Mouse (Mus musculus): ENCODE measurements around the gene Lclat1.
"Not testable (repeated sequence)": the region's sequence is repeated elsewhere in the genome, so short reads cannot be mapped to it uniquely, and the experiment has no call there.

Gene Lclat1

DNA sequence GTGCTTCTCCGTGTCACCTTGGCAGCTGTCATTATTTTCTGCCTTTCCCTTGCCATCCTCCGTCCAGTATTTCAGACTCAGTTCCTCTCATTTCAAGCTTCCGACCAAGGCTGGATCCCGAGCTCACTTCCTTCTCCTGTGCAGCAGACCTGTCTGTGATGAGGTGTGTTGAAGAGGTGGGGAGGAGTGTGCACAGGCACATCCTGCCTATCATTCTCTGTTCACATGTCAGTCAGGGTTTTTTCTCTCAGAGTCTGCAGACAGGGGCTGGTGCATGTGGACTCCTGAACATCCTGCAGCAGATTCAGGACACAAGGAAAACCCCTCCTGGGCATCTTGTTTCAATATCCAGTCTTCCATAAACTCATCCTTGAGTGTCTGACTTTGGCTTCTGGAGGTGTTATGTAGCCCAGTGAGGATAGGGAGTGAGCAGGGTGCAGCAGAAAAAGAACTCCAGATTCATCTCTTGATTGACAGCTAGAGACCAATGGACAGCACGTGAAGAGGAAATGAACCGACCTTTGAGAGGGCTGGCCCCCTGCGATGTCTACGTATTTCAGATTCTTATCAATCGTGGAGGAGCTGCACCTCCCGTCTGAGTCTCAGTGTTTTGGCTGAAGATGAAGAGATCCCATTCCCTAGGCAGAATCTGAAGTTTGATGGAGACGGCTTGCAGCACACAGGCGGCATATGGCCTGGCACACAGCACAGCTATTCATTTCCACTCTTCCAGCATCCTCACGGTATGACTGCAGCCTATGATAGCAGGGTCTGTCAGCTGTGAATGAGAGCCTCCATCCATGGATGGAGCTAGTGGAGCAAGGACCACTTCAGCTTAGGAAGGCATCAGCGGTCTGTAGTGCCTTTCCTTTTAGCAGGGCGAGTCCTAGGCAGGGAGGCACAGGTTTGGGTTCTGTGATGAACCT lies 163.3 kb downstream of the Lclat1 start:
- DNase-seq (ENCODE audit: extremely low read depth, insufficient read length, low spot score) = no peak

DNA sequence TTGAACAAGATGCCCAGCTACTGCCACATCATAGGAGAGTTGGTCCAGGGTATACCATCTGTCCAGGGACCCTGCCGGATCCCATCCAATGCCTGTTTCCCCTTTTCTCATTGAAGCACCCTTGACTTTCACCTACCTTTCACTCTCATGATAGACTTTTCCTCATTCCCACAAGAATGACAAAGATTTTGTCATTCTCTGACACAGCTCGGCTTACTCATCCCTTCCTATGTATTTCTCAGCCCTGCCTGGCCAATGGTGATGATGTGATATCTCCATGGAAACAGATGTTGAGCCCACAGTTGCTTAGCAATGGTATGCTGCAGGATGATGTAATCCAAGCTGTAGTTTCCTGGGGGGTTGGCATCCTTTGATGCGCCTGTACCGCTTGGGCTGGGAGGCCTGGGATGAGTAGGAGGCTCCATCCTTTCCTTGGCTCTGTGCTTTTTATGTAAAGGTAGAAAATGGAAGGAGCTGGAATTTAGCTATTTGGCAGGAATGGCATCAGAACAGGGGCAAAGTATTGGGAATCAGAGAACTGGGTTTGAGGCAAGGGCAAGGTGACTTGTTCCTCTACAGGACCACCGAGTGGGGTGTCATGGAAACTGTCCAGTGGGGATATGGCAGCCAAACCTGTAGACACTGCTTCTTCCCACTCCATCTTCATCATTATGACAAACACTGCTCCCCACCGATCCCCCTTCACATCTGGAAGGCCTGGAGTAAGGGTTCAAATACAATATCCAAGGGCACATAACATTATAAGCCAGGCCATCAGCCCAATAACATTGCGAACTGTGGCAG lies 164.2 kb downstream of the Lclat1 start:
- no peak for DNase-seq (ENCODE audit: extremely low read depth, insufficient read length, low spot score)

DNA sequence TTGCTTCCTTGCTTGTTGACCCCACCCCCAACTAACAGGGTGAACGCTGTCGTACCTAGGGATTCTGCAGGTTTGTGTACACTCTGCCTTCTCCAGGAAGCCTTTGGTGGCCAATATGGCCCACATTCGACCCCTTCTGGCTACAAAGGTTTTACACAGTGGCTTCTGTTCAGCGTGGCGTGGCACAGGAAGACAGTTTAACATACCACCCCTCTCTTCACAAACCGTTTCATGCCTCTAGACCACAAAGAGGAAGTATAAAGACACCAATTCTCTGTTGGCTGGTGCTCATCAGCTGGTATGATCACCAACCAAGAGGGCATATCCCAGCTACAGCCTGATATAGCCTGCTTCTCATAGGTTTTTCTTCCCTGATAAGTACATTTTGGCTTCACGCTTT lies 166.0 kb downstream of the Lclat1 start:
- no peak for DNase-seq (ENCODE audit: extremely low read depth, insufficient read length, low spot score)

DNA sequence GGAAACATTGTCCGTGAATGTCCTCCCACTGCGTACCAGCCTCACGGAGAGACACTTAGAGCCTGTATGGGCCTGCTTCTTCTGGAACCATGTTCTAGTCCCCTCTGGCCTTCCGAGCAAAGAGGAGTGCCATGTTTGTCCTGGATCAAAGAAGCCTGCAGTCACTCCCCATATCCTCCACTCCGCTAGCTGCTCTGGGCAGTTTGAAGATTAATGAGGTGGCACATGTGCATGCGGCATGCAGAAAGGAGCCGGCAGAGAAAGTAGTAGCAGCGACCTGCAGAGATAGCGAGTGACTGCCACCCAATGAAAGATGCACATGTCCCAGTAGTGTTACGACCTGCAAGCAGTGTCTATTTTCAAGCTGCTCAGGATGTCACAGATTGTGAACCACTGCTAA lies 167.3 kb downstream of the Lclat1 start:
- no peak for DNase-seq (ENCODE audit: extremely low read depth, insufficient read length, low spot score)

DNA sequence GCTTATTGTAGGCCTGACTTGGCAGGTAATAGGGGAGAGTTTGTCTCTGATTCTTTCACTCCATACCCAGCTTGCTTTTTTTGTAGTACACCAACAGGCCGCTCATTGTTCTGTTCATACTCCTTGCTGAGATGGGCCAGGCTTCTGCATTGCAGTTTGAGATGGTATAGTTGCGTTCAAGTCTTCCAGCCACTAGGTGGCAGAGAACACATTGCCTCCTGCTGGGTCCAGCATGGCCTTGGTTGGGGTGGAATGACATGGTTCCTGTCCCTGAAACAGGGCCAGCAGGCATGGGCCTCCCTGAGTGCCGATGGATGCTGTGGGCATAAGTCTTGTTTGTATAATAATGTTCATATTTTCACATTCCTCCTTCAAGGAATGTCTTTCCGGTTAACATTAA lies 170.0 kb downstream of the Lclat1 start:
- DNase-seq (ENCODE audit: extremely low read depth, insufficient read length, low spot score) = peak; percentile 16

DNA sequence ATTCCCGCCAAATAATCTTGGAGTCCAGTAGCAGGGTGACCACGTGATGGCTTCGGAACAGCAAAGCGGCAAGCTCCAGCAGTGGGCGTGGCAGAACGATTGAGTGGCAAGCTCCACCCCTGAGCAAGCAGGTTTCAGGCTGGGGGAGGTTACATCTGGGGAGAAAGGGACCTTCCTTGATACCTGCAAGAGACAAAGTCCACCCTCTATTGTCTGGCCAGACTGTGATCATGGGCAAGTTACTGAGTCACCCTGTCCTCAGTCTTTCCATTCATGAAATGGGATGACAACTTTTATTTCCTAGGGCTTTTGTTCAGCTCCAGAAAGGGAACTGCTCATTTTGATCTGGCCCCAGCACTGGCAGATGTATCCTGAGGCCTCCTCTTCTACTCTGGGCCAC lies 174.9 kb downstream of the Lclat1 start:
- DNase-seq (ENCODE audit: extremely low read depth, insufficient read length, low spot score) = not testable (repeated sequence)

DNA sequence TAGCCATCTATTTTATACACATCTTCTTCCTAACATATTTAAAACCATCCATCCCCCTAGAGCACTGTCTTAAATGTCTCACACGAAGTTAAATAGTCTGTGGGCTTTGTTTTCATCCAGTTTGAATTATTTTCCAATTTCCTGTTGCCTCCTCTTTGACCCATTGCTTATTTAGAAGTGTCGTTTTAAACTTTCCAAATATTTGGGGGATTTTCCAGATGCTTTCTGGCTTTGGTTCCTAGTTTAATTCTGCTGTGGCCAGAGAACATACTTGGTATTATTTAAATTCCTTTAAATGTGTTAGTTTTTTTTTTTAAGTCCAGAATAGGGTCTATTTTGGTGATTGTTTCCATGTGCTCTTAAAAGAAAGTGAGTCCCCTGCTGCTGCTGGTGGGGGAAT lies 176.5 kb downstream of the Lclat1 start:
- DNase-seq (ENCODE audit: extremely low read depth, insufficient read length, low spot score) = no peak

Measured in 3134 (cell line).